Mouse (Mus musculus) heart, postnatal 10 days (tissue): ENCODE data around the gene Mtmr10. TPM values are rescaled to one million over a fixed set of nuclear protein-coding genes. Genes with fewer than 3 reads are reported as not detected.
A peak's percentile ranks its signal among the peaks of the same experiment; 100 is the strongest.

Source experiments
- DNase-seq, 2 experiments: peaks; one replicate each; pipeline ENCODE4 v3.0.0; 2021
- intact Hi-C: fragments of 180-260 bp; cut with DNase I; formaldehyde crosslinking; loops from one replicate; pipeline ENCODE4 v1.15.1; 2025
- total RNA-seq, 2 experiments: library from RNA; stranded (reverse); gene quantifications; 2 replicates each; pipeline ENCODE4 v1.2.3; 2021

Mtmr10 gene
- total RNA-seq, 2 experiments from 2014 or later = 13.2 to 13.5 TPM

- intact Hi-C loops = loop anchor here (5.0 kb wide), 4 partner anchors 83 to 352 kb away; partner anchors contain the start of genes Fan1, Klf13, Mcee and Mphosph10
- DNase-seq = no peak
Measured at GRCm38 (mm10) chr7:64289416-64289815, 2.0 kb downstream of the Mtmr10 start.

- intact Hi-C loops = no loop called here
- no peak for DNase-seq
Measured at GRCm38 (mm10) chr7:64290431-64290830, 3.0 kb downstream of the Mtmr10 start.

- DNase-seq = no peak
- intact Hi-C loops = no loop called here
Measured at GRCm38 (mm10) chr7:64291722-64292121, 4.3 kb downstream of the Mtmr10 start.

- intact Hi-C loops = no loop called here
Measured at GRCm38 (mm10) chr7:64296286-64297010, 9.0 kb downstream of the Mtmr10 start.

GRCm38 (mm10) chr7:64310241-64310640 is 22.8 kb downstream of the Mtmr10 start:
- no peak for DNase-seq
- intact Hi-C loops = no loop called here

More at GRCm38 (mm10) chr7:64296286-64297010, 9.0 kb downstream of the Mtmr10 start:
- DNase-seq = no peak

GRCm38 (mm10) chr7:64310756-64311155 is 23.3 kb downstream of the Mtmr10 start:
- DNase-seq = no peak
- intact Hi-C loops = no loop called here

- no peak for DNase-seq
- intact Hi-C loops = no loop called here
Measured at GRCm38 (mm10) chr7:64312811-64313210, 25.4 kb downstream of the Mtmr10 start.

GRCm38 (mm10) chr7:64321125-64321524 is 33.7 kb downstream of the Mtmr10 start:
- no peak for DNase-seq
- intact Hi-C loops = no loop called here

GRCm38 (mm10) chr7:64321658-64322057 is 34.2 kb downstream of the Mtmr10 start:
- DNase-seq = no peak
- intact Hi-C loops = no loop called here

- intact Hi-C loops = loop anchor here (1.0 to 5.0 kb wide), 4 partner anchors 145 to 575 kb away; no protein-coding TSS in a partner anchor
- DNase-seq = peak; percentile 78 to 90
Measured at GRCm38 (mm10) chr7:64326892-64327291, 39.4 kb downstream of the Mtmr10 start.

GRCm38 (mm10) chr7:64327486-64327885 is 40.0 kb downstream of the Mtmr10 start:
- intact Hi-C loops = loop anchor here (1.0 to 5.0 kb wide), 4 partner anchors 145 to 575 kb away; no protein-coding TSS in a partner anchor
- no peak for DNase-seq

- DNase-seq = no peak
Measured at GRCm38 (mm10) chr7:64331309-64331708, 43.9 kb downstream of the Mtmr10 start.

GRCm38 (mm10) chr7:64332686-64333085 is 45.2 kb downstream of the Mtmr10 start:
- intact Hi-C loops = no loop called here
- DNase-seq = no peak

More at GRCm38 (mm10) chr7:64331309-64331708, 43.9 kb downstream of the Mtmr10 start:
- intact Hi-C loops = no loop called here

GRCm38 (mm10) chr7:64347813-64348212 is 60.4 kb downstream of the Mtmr10 start:
- intact Hi-C loops = no loop called here
- DNase-seq = no peak

- intact Hi-C loops = no loop called here
- no peak for DNase-seq
Measured at GRCm38 (mm10) chr7:64349147-64349861, 61.9 kb downstream of the Mtmr10 start.

- no peak for DNase-seq
- intact Hi-C loops = no loop called here
Measured at GRCm38 (mm10) chr7:64351087-64351486, 63.6 kb downstream of the Mtmr10 start.

- DNase-seq = no peak
- intact Hi-C loops = no loop called here
Measured at GRCm38 (mm10) chr7:64354206-64354605, 66.8 kb downstream of the Mtmr10 start.

- intact Hi-C loops = no loop called here
- DNase-seq = no peak
Measured at GRCm38 (mm10) chr7:64356661-64357060, 69.2 kb downstream of the Mtmr10 start.

- peak; percentile 21 to 35 for DNase-seq
- intact Hi-C loops = no loop called here
Measured at GRCm38 (mm10) chr7:64357405-64357804, 70.0 kb downstream of the Mtmr10 start.

- intact Hi-C loops = no loop called here
Measured at GRCm38 (mm10) chr7:64358666-64359065, 71.2 kb downstream of the Mtmr10 start.

GRCm38 (mm10) chr7:64359943-64360585 is 72.6 kb downstream of the Mtmr10 start:
- intact Hi-C loops = no loop called here
- no peak for DNase-seq

More at GRCm38 (mm10) chr7:64358666-64359065, 71.2 kb downstream of the Mtmr10 start:
- no peak for DNase-seq
